Mouse (Mus musculus) C2C12 (cell line): ENCODE results near the gene Slc29a1. TPM values are rescaled to one million over a fixed set of nuclear protein-coding genes. Genes with fewer than 3 reads are reported as not detected.

Experiments
- H3K27me3 ChIP-seq: one replicate; pipeline ENCODE4 v1.6.1; 2011; ENCODE audit not compliant: control insufficient read depth, insufficient read depth, insufficient read length
- H3K36me3 ChIP-seq: one replicate; pipeline ENCODE4 v1.6.1; 2011; ENCODE audit not compliant: control insufficient read depth, insufficient read depth
- H3K4me3 ChIP-seq: one replicate; pipeline ENCODE4 v1.5.1; 2011; ENCODE audit warnings: mild to moderate bottlenecking, control low read depth; ENCODE audit not compliant: poor library complexity, insufficient read depth, severe bottlenecking
- H3K79me2 ChIP-seq: one replicate; pipeline ENCODE4 v1.6.1; 2011; ENCODE audit not compliant: control insufficient read depth, insufficient read depth
- H3K79me3 ChIP-seq: one replicate; pipeline ENCODE4 v1.6.1; 2011; ENCODE audit warnings: low read depth, control low read depth
- H3ac ChIP-seq: one replicate; pipeline ENCODE3; 2011; ENCODE audit warnings: low read depth; ENCODE audit not compliant: control insufficient read depth, insufficient read length
- CEBPB ChIP-seq: IDR thresholded peaks from one replicate; pipeline ENCODE4 v1.6.1; 2011; ENCODE audit warnings: low read depth, mild to moderate bottlenecking, control low read depth, moderate library complexity
- CTCF ChIP-seq: IDR thresholded peaks from one replicate; pipeline ENCODE4 v1.5.1; 2011; ENCODE audit not compliant: control insufficient read depth, insufficient read depth, insufficient read length
- FOSL1 ChIP-seq: IDR thresholded peaks from one replicate; pipeline ENCODE4 v1.8.0; 2011; ENCODE audit warnings: mild to moderate bottlenecking, low read length; ENCODE audit not compliant: poor library complexity, insufficient read depth, severe bottlenecking
- MAX ChIP-seq: IDR thresholded peaks from one replicate; pipeline ENCODE4 v1.6.1; 2011; ENCODE audit warnings: mild to moderate bottlenecking, control low read depth
- MYOD1 ChIP-seq: IDR thresholded peaks from one replicate; pipeline ENCODE4 v1.6.1; 2011; ENCODE audit warnings: low read depth; ENCODE audit not compliant: control insufficient read depth, insufficient read length
- MYOG ChIP-seq: IDR thresholded peaks from one replicate; pipeline ENCODE4 v1.6.1; 2011; ENCODE audit not compliant: control insufficient read depth, insufficient read length; ENCODE audit errors: extremely low read depth
- USF1 ChIP-seq: IDR thresholded peaks from one replicate; pipeline ENCODE4 v1.6.1; 2011; ENCODE audit warnings: low read depth, mild to moderate bottlenecking, control low read depth, moderate library complexity
- polyA plus RNA-seq: library from polyadenylated mRNA; unstranded; fragments of >200 nt; fragmentation: generic; extraction: Trizol; gene quantifications from one replicate; pipeline ENCODE4 v1.2.1, GENCODE M21; 2012; ENCODE audit warnings: missing spikeins

The Slc29a1 gene
- polyA plus RNA-seq, 1 experiment: 264 TPM

GRCm38 (mm10) chr17:45589236-45589635 lies 10.2 kb downstream of the Slc29a1 start:
- Histone ChIP-seq H3K79me3 (peaks cover 45% of the 10 kb centered on the region), H3K79me2 (peaks cover 63% of the 10 kb centered on the region), H3K27me3 (no peaks in the 10 kb centered on the region), H3K4me3 (no peak overlapping the region), H3ac (no peak overlapping the region), H3K36me3 (peaks cover 63% of the 10 kb centered on the region)
- TF ChIP-seq MAX: no peak
- no peak for TF ChIP-seq CTCF
- no peak for TF ChIP-seq FOSL1
- TF ChIP-seq CEBPB: no peak
- TF ChIP-seq MYOG: no peak
- no peak for TF ChIP-seq MYOD1
- no peak for TF ChIP-seq USF1

GRCm38 (mm10) chr17:45588370-45588769 lies 11.0 kb downstream of the Slc29a1 start:
- Histone ChIP-seq H3K4me3 (no peak overlapping the region), H3K79me2 (peaks cover 54% of the 10 kb centered on the region), H3K36me3 (peaks cover 69% of the 10 kb centered on the region), H3K79me3 (peaks cover 36% of the 10 kb centered on the region), H3K27me3 (no peaks in the 10 kb centered on the region), H3ac (no peak overlapping the region)
- TF ChIP-seq MYOG: no peak
- no peak for TF ChIP-seq MYOD1
- TF ChIP-seq MAX: no peak
- TF ChIP-seq CTCF: no peak
- no peak for TF ChIP-seq CEBPB
- no peak for TF ChIP-seq USF1
- no peak for TF ChIP-seq FOSL1

GRCm38 (mm10) chr17:45586449-45586837 lies 13.0 kb downstream of the Slc29a1 start:
- Histone ChIP-seq H3K27me3 (no peaks in the 10 kb centered on the region), H3ac (no peak overlapping the region), H3K4me3 (no peak overlapping the region), H3K79me2 (peaks cover 35% of the 10 kb centered on the region), H3K79me3 (peaks cover 18% of the 10 kb centered on the region), H3K36me3 (peaks cover 68% of the 10 kb centered on the region)
- TF ChIP-seq CEBPB: no peak
- TF ChIP-seq MAX: no peak
- no peak for TF ChIP-seq USF1
- TF ChIP-seq MYOD1: no peak
- TF ChIP-seq FOSL1: no peak
- no peak for TF ChIP-seq CTCF
- TF ChIP-seq MYOG: no peak

GRCm38 (mm10) chr17:45585725-45586448 lies 13.5 kb downstream of the Slc29a1 start:
- peaks cover 12% of the 10 kb centered on the region for H3K79me3 ChIP-seq
- TF ChIP-seq MYOD1 (no peak), CTCF (no peak), FOSL1 (no peak), MAX (no peak), USF1 (no peak), MYOG (no peak), CEBPB (no peak)
- no peaks in the 10 kb centered on the region for H3K27me3 ChIP-seq
- H3K36me3 ChIP-seq: peaks cover 62% of the 10 kb centered on the region
- H3ac ChIP-seq: no peak overlapping the region
- no peak overlapping the region for H3K4me3 ChIP-seq
- H3K79me2 ChIP-seq: peaks cover 30% of the 10 kb centered on the region

GRCm38 (mm10) chr17:45584939-45585678 lies 14.3 kb downstream of the Slc29a1 start:
- H3K79me3 ChIP-seq: peaks cover 6% of the 10 kb centered on the region
- TF ChIP-seq MAX (no peak), CTCF (peak; percentile 83)
- H3K36me3 ChIP-seq: peaks cover 54% of the 10 kb centered on the region
- H3K27me3 ChIP-seq: no peaks in the 10 kb centered on the region
- H3K79me2 ChIP-seq: peaks cover 22% of the 10 kb centered on the region
- no peak overlapping the region for H3ac ChIP-seq
- no peak overlapping the region for H3K4me3 ChIP-seq
